Mouse (Mus musculus) urinary bladder, postnatal 14 days (tissue): ENCODE data around the gene Fbxw4.
A peak's percentile ranks its signal among the peaks of the same experiment; 100 is the strongest.
"Not testable (repeated sequence)": the region's sequence is repeated elsewhere in the genome, so short reads cannot be mapped to it uniquely, and the experiment has no call there.

Source experiments
- DNase-seq: peaks from one replicate; pipeline ENCODE4 v3.0.0; 2021; ENCODE audit warnings: low spot score

Gene Fbxw4

DNA sequence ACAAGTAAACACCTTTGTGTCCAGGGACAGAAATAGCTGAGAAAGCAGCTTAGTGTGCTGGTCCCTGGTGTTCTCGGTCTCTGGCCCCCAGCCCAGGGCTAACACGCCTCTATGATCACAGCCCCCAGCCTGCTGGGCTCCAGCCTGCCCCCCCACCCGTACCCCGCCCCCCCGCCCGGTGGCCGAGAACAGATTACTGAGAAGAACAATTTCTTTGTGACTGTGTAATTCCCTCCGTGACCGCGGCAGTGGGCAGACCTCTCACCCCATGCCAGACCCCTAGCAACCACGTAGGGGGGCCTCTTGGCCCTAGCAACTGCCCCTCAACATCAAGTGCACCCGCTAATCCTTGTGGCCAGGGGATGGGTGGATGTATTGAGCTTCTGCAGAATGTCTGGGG lies 79.9 kb downstream of the Fbxw4 start:
- no peak for DNase-seq

DNA sequence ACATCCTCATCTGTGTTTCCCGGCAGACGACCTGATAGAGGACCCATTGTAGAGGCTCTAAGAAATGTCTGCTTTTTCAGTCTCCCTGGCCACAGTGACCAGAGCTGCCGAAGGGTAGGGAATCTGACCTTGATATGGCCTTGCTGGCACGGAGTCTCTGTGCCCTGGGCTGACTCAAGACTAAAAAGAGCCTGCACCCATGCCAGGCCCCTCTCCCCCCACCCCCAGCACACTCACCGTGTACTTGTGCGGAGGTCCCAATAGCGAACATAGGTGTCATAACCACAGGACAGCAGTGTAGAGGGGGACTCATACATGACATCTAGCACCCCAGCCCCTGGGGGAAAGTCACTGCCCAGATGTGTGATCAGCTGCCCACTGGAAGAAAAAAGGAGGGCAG lies 80.7 kb downstream of the Fbxw4 start:
- DNase-seq, result no peak

DNA sequence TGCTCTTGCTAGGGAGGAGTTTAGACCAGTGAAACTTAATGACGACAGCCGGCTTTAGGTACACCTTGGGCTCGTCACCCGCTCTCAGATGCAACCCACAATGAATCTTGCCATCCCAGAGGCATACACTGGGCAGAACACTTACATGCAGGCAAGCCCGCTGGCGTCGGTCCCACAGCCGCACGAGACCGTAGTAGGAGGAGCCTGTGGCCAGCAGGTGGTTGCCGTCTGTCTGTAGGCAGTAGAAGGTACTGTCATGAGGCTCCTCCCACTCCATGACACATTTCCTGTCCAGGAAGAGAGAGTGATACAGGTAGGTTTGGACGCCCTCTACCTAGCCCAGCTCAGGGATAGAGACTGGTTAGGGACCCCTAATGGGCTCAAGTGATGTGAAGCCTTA lies 81.1 kb downstream of the Fbxw4 start:
- DNase-seq, result no peak

DNA sequence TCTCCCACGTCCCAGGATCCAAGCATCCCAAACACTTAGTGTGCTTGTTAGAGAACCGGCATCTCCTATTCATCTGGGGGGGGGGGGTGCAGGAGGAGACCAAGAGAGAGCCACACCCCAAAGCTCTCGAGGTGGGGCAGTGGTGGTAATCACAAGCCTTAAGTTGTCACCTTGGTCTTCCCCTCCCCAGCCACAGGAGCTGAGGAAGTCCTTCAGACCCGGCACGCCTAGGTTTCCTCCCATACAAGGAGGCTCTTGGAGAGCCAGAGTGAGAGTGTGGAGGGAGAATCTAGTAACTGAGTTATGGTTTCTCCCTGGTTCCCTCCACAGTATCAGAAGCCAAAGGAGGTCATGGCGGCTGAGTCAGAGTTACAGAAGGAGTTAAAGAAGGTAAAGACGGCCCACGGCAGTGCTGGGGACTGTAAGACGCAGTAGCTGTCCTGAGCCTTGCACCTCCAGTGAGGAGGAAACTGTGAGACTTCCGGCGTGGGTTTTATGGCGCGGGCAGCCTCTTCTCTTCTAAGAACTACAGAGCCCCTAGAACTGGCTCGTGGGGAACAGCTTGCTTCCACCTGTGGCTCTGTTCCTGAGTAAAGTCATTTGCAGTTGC lies 82.9 kb downstream of the Fbxw4 start:
- no peak for DNase-seq

DNA sequence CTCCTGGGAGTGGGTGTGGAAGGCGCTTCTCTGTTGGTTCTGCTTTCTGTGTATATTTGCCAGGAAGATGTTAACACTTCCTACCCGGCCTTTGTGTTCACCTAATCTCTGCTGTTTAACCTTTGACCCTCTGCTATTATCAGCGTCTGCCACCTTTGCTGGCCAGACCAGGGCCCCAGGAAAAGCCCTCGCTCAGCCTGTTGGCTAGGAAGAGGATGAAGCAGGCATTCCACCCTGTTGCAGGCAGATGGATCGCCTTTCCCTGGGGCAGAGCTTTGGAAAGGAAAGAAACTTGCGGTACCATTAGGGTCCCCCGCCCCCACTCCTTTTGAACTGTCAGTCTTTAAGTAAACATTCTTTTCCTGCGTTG lies 84.5 kb downstream of the Fbxw4 start:
- no peak for DNase-seq

DNA sequence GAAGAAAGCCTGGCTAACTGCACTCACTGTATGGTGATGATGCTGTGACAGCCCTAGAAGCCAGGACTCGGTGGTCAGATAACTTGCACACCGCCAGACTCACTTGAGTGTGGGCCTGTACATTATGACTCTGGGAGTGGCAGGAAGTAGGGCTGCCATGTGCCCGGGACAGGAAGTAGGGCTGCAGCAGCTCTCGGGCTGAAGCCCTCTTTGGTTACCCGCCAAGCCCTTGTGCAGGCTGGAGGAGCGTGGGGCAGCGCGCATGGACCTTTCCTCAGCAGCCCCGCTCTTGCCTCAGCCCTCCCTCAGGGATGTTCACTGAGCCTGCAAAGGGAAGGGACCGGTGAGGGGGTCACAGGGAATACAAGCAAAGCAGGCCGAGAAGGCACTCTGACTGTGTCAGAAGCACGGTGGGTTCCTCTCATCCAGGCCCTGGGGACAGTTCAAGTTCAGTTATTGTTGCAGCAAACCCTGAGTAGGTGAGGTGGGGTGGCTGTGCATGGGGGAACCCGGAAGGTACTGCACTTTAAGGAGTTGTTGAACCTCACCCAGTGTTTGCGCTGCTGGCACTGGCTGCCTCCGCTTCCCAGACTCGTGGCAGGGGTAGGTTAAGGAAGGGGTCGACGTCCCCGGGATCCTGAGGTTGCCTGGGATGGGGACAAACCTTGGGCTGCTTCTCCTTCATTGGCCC lies 85.0 kb downstream of the Fbxw4 start:
- DNase-seq, result no peak

DNA sequence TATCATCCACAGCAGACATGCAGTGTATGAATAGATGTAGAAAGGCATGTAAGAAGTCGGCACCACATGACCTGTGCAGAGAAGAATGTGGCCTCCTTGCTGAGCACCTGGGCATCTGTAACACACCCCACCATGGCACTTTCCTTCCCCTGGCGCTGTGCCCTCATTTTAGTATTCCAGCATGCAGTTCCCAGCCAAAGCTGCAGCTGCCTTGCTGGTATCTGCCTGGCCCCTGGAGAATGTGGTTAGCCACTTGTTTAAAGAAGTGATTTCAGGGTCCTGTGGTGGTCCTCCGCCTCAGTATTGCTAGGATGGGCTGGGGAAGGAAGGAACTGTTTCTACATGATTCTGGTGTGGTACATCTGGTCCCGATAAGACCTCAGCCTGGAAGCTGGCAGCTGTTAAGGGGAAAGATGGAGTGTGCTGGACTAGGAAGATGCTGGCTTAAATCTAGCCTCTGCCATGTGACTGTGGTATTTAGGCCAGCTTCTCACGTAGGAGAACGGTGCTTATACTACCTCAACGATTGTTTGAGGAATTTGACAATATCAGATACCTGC lies 85.7 kb downstream of the Fbxw4 start:
- no peak for DNase-seq

DNA sequence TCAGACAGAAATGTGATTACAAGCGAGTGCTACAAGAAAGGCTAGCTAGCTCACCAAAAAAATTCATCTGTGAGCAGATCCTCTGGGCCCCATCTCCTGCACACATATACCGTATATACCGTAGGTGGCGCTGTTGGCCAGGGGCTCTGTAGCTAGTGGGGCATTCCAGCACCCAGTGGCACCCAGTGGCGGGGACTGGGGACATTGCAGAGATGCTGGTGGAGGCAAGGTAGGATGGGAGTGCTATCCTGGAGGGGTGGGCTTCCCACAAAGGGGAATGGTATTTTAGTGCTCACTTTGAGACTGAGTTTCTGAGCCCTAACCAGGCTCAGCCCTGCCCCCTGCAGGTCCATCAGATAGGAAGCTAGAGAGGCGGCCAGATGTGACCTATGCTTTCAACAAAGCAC lies 86.2 kb downstream of the Fbxw4 start:
- DNase-seq, result peak; percentile 78

DNA sequence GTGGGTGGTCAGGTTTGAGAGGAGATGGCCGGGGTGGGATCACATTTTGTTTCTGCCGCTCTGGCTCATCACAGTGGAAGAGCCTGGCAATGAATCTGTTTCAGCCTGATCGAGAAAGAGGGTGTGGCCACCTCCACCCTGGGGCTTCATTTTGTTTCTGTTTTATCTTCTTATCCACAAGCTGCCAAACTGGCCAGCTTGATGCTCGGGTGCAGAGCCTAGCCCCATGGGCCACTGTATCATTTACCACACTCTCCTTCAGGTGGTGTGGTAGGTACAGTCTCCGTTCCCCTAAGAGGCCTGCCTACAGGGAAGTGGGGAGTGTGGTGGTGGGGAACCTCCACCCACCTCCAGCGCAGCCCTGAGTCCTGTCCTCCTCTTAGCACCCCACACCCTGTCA lies 87.1 kb downstream of the Fbxw4 start:
- DNase-seq, result no peak

DNA sequence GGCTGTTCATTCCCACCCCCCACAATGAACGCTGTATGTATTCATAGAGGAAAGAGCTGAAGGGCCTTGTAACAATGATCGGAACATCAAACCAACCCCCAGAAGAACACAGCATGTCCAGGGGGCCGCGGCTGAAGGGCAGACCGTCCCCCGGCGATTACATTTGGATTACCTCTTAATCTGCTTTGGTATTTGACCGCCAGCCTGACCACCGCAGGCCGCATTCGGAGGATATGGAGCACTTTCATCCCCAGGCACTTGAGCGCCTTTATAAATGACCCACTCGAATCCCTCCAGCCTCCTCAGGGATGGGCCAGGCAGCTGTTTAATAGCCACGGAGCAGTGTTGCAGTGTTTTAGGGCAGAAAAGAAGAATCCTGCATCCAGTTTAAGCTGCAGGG lies 92.7 kb downstream of the Fbxw4 start:
- no peak for DNase-seq

DNA sequence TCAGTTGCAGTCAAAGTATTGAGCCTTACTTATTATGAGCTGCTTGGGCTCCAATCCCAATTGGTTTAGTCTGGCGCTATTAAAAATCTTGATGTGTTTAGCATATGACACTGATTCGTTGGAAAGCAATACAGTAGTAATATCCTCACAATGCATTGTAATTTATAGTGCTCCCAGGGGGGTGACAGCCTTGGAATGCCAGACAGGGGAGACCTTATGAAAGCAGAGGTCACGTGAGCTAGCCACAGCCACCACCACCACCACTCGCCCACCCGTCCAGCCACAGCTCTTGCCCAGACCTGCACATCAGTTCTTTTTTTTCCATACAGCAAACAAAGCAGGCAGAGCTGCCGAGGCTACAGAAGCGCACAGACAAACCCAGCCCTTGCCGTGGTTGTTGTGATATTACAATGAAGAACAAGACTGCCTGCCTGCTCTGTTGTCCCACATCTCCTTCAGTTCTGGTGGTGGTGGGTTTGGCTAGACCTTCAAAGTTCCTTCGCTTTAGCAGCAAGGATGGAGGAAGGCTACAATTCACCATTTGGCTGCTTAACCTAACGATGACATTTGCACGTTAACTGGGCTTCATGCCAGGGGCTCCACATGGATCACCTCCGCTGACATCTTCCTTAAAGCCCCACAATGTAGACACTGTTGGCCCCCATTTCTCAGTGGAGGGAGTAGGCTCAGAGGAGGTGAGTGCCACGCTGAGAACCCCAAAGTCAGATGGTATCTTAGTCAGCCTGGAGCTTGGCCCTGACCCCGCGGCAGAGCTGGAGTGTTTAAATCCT lies 94.0 kb downstream of the Fbxw4 start:
- no peak for DNase-seq

DNA sequence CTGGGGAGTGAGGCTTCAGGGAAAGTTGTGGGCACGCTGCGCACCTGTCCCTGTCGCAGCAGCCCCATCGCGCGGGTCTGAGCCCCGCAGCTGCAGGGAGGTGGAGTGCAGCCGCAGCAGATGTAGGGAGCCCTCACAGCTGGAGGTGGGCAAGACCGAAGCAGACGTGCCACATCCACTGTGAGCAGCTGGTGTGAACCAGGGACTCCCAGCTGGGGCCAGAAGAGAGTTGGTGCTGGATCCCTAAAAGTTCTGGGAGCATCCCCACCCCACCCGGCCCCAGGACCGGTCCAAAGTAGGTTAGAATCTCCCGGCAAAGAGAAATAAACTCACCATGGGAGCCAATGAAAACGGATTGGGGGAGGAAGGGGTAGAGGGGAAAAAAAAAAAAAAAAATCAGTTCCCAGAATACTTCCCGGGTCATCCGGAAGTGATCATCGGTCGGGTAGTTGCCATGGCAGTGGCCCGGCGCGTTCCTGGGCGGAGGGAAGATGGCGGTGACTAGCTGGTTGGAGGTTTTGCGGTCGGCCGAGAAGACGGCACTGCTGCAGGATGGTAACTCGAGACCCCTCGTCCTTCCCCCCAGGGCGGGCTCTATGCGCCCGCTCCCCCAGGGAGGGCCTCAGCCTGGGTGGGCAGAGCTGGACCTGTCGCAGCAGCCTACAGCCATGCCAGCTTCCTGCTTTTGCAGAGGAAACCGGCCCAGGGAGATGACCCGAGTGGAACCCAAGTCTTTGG lies 99.8 kb downstream of the Fbxw4 start, which contains the start of the genes Poll and Gm17018:
Gene Poll (minus strand): TSS at position 379 of the 738 bp plus-strand sequence.
Gene Gm17018 (plus strand): TSS at position 463 of the 738 bp plus-strand sequence.
- DNase-seq, result peak; percentile 88

DNA sequence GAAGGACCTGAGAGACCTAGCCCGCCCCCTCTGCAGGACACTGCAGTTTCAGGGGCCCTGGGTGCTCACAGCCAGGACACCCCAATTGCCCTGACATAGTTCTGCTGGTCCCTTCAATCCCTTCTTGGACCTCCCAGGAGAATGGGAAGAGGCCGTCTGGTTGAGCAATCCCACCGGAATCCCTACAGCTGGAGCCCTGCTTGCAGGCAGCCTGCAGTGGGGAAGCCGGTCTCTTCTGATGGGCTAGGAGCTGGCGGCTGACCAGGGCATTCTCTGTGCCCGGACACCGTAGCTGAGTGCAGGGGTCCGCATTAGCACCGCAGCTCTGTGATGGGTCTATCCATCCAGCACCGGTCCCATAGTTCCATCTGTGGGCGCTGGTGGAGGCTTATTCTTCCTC lies 106.0 kb downstream of the Fbxw4 start:
- no peak for DNase-seq

DNA sequence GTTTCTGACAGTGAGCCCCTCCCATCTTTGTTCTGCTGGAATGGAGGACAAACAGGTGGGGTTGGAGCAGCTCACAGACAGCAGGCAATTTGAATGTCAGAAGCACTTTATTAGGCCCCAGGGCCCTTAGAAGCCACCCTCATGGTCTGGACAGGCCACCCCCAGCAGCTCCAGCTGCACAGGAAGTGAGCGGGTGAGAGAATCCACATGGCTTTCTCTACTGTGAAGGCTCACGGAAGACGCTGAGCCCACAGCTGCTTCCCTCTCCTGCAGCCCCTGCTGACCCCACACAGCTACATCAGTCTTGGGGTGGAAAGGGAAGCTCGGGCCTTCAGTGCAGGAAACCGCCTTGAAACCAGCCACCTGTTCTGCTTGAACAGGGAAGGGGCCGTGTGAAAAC lies 107.9 kb downstream of the Fbxw4 start:
- DNase-seq, result no peak

DNA sequence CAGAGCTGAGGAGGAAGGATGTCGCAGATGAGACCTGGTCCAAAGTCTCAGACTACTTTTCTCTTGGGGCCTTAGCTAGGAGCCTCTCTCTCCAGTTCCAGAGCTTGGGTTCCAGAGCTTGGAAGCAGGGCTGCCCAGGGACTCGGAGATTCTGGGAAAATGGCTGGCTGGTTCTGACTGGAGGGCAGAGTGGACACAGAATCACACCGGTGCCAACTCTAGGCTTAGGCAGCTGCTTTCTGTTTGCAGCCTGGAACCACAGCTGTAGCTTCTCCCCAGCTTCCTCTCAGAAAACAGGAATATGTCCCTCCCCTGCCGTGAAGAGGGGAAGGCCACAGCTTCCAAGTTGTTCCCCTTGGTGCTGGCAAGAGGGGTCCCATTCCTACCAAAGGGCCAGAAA lies 110.2 kb downstream of the Fbxw4 start:
- DNase-seq, result no peak

DNA sequence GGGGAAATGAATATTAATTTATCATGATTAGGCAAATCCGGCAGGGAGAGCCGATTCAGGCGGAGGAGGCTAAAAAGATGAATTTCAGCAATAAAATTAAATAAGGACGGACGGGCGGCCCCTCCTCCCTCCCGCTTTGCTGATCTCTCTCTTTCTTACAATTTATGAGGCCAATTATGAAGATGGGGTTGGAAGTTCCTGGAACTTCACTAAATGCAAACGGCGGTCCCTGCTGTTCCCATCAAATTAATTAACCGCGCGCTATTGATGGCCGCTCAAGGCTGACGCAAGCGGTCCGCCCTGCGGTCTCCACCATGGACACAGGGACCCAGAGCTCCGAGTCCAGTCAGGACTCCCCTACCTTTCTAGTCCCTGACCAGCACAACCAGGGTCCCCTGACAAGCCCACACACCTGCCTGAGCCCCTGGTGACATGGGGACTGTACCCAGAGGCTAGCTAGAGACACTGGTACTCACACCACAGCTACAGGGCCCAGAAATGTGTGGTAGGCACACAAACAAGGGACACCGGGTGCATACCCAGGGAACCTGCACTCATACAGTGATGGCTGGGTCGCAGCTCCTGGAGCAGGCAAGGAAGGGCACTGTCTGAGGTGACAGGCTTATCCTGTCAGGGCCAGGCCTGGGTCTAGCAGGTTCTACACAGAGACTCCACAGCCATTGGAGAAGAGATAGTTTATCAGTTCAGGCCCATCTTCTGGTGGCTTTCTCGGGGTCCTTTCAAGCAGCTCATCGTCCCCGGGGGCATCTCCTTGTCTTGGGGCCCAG lies 110.8 kb downstream of the Fbxw4 start:
- no peak for DNase-seq

DNA sequence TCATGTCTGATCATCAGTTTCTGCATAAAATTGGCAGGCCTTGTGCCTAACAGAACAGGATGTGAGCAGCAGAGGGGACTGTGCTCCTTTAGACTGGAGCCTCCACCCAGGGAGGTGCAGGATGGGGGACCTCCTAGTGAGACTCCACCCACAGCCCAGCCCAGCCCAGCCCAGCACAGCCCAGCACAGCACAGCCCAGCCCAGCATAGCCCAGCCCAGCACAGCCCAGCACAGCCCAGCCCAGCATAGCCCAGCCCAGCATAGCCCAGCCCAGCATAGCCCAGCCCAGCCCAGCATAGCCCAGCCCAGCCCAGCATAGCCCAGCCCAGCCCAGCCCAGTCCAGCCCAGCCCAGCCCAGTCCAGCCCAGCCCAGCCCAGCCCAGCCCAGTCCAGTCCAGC lies 111.9 kb downstream of the Fbxw4 start:
- not testable (repeated sequence) for DNase-seq

DNA sequence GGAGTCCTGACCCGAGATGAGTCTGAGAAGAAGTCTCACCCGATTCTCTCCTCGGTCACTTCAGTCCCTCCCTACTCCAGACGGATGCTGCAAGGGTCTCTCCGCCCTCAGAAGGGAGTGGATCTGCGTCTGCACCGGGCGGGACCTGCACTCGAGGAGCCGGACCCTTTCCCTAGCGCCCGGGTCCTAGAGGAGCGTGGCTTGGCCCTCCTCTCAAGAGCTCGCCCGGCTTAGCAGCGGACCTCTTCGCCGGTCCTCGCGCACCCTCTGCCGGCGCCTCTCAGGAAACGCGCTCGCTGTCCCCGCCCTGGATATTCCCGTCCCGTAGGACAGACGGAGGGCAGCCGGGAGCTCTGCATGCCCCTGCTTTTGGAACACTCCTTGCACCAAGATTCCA lies 115.2 kb downstream of the Fbxw4 start:
- DNase-seq, result peak; percentile 82

DNA sequence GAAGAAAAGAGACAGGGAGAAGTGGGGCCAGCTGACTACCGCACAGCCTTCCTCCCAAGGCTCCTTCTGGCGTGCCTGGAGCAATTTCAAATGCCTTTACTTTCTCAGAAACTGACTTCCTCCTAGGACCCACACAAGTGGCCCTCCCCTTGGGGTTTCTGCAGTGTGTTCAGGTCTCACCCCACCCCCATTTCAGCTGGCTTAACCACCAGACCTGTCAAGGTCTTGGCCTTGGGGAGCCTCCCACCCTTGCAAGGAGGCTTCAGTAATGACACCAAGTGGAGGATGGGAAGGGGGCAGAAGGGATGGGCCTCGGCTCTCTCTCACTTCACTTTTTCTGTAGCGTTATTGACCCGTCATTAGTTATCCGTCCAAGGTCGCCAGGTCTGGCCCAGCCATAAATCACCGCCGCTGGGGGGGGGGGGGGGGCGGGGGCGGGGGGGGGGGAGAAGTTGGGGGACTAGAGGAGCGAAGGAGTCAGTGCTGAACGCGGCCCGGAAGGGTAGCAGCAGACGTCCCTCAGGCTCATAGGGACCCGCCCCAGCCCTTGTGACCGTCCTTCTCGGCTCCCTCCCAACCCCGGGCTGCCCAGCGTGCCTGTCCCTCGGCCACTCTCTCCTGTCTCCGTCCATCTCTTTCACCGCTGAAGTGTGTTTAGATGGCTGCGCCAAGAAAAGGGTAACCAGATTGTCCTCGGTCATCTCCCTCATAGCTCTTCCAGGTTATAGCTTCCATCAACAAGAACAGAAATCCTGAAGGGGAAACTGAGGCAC lies 115.8 kb downstream of the Fbxw4 start:
- no peak for DNase-seq

DNA sequence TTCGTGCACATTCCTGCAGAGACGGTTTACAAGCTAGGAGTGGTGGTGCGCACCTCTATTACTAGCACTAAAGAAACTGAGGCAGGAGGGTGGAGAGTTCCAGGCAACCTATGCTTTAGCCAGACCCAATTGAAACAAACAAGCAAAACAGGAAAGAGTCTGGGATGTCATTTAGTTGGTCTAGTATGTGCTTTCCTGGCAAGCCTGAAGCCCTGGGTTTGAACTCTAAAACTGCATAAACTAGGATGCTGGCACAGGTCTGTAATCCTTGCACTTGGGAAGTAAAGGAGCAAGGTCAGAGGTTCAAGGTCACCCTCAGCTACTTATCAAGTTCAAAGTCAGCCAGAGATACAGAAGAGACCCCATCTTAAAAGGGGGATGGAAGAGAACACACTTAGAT lies 118.1 kb downstream of the Fbxw4 start:
- DNase-seq, result no peak
